In the genomic region with DNA sequence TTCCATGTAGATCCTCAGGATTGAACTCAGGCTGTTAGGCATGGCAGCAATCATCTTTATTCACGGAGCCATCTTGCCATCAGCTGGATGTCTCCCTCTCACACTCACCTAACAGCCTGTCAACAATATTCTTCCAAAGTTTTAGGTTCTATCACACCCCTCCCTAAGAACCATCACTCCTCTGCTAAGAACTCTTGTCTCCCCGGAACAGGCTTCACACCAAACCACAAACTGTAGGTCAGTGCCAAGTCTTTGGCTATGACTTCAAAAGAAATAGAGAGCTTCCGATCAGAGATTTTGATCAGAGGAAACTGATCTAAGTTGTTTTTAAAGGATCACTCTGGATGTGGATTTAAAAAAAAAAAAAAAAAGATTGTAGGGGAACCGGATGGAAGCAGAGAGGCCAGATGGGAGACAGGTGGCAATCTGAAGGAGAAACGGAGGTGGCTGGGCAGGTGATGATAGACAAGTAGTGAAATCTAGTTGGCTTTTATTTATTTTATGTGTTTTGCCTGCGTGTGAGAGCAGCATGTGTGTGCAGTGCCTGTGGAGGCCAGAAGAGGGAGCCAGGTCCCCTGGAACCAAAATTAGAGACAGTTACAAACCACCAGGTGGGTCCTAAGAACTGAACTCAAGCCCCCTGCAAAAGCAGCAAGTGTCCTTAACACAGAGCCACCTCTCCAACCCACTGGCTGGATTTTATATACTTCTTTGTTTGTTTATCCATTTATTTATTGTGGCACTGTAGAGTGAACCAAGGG, we compare ENCODE assay signal across 1 mouse cellular context.
TF ChIP-seq lines count a peak whose summit lies in the region.

No protein-coding gene starts in this region.

TF ChIP-seq in MEL, 35 proteins besides CTCF, POLR2A, EP300 and RAD21:
- no peak for TF ChIP-seq JUND (IDR thresholded peaks at IDR 0.05; ENCODE audit: low read depth, low read length)
- TF ChIP-seq ZNF384 (IDR thresholded peaks at IDR 0.05; ENCODE audit: low read depth, low read length): peak; percentile 68
- TF ChIP-seq MAFK (IDR thresholded peaks at IDR 0.05; ENCODE audit: borderline replicate concordance, low read depth, low read length): no peak
- no peak for TF ChIP-seq BHLHE40 (IDR thresholded peaks at IDR 0.05; ENCODE audit: borderline replicate concordance, low read depth, low read length)
- TF ChIP-seq ETS1 (IDR thresholded peaks at IDR 0.05; ENCODE audit: low read depth, low read length): no peak
- peak; percentile 43 for TF ChIP-seq SMC3 (IDR thresholded peaks at IDR 0.05; ENCODE audit: low read depth, low read length)
- TF ChIP-seq RCOR1 (IDR thresholded peaks at IDR 0.05; ENCODE audit: low read depth, low read length): peak; percentile 27; the same call in 1 of the 2 replicates
- TF ChIP-seq POLR2AphosphoS5 (IDR thresholded peaks at IDR 0.05; ENCODE audit: borderline replicate concordance, low read depth, low read length): no peak
- TF ChIP-seq MYB (IDR thresholded peaks at IDR 0.05; ENCODE audit: low read depth, low read length): no peak
- TF ChIP-seq NRF1 (IDR thresholded peaks at IDR 0.05; ENCODE audit: insufficient read depth, low read depth, low read length, poor library complexity, severe bottlenecking): no peak
- TF ChIP-seq HCFC1 (IDR thresholded peaks at IDR 0.05; ENCODE audit: low read depth, low read length): no peak
- TF ChIP-seq MAZ (IDR thresholded peaks at IDR 0.05; ENCODE audit: low read depth, low read length): no peak
- TF ChIP-seq TCF12 (IDR thresholded peaks at IDR 0.05; ENCODE audit: low read depth, low read length): peak; percentile 50; the same call in 1 of the 2 replicates
- peak; percentile 50 for TF ChIP-seq TAL1 (IDR thresholded peaks at IDR 0.05; ENCODE audit: low read length)
- 0 out of 2 replicates have a peak, but pooled peaks have one; percentile 8 for TF ChIP-seq ZC3H11A (IDR thresholded peaks at IDR 0.05; ENCODE audit: low read depth, low read length)
TF ChIP-seq in MEL: peak in this region for 6.
